Mouse (Mus musculus): ENCODE data around the gene B4galt4.

The B4galt4 gene

DNA sequence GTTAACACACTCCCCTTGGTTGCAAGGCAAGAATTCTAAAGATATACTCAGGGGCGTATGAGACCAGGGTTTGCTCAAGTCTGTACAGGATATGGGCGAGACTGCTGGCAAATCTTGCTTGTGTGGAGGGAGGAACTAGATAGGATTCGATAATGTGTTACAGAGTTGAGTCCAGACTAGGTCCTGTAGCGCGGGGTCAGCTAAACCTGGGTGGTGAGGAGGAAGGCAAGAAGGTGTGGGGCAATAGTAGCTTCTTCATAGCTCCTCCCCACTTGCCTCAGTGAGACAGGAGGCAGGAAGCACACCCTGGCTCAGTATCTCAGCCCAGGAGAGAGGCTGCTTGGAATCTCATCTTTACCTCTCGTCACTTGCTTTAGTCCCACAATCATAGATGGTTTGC is 12.9 kb upstream of the B4galt4 start:
- no peak for DNase-seq

GRCm38 (mm10) chr16:38729610-38730288 is 12.3 kb upstream of the B4galt4 start:
- DNase-seq: peak; percentile 88

GRCm38 (mm10) chr16:38730921-38731320 is 11.1 kb upstream of the B4galt4 start:
- peak; percentile 81 for DNase-seq

DNA sequence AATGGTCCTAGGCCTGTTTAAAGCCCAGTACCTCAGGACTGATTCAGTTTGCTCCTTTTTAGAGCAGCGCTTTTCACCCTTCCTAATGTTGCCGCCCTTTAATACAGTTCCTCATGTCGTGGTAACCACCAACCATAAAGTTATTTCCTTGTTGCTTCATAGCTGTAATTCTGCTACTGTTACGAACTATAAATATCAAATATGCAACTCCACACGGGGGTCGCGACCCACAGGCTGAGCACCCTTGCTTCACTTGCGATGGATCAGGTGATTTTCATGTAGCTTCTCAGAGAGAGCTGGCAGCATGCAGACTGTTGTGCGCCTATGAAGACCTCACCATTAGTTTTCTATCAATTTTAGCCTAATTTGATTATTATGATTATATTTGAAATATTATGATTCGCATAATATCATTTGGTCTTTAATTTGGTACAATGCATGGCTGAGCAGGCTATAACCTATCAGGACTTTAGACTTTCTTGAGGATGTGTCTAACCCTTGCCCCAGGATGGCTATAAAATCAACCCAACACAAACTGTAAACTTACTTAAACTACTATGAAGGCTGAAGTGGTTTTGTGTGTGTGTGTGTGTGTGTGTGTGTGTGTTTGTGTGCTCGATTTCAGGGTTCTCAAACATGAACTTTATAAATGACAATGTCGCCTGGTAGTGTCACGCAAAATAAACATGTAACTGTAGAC is 710 bp upstream of the B4galt4 start:
- DNase-seq: no peak

- peak; percentile 51 for DNase-seq
These were observed 631 bp downstream of the B4galt4 start for GRCm38 (mm10) chr16:38742659-38743131.

- DNase-seq: peak; percentile 89
These were observed 2.0 kb downstream of the B4galt4 start for GRCm38 (mm10) chr16:38743941-38744673.

GRCm38 (mm10) chr16:38750803-38751202 is 8.7 kb downstream of the B4galt4 start:
- DNase-seq: no peak

GRCm38 (mm10) chr16:38753631-38754030 is 11.6 kb downstream of the B4galt4 start:
- DNase-seq: no peak

DNA sequence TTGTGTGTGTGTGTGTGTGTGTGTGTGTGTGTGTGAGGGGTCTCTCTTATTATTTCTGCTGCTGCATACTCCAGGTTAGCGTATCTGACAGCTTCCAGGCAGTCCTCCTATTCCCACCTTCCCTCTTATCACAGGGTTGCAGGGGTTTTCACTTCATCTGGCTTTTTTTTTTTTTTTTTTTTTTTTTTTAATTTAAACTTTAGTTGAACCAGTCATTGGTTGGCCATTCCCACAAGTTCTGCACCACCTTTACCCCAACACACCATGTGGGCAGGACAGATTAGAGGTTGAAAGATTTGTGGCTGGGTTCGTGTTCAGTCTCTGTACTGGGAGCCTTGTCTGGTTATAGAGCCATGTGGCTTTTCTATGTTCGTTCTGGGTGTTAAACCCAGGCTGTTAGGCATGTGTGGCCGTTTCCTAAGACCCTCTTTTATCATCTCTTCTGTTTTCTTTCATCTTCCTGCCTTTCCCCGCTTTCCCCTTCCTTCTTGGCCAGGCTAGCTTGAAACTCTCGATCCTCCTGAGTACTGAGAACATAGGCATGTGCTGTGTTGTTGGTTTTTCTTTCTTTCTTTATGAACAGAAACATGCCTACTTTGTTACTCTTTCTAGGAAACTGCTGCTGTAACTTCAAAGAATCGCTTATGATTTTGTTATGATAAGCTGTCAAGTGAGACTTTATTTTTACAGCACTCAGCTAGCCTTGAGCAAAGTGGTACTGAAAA is 13.6 kb downstream of the B4galt4 start:
- no peak for DNase-seq

GRCm38 (mm10) chr16:38756177-38756503 is 14.1 kb downstream of the B4galt4 start:
- peak; percentile 90 for DNase-seq

DNA sequence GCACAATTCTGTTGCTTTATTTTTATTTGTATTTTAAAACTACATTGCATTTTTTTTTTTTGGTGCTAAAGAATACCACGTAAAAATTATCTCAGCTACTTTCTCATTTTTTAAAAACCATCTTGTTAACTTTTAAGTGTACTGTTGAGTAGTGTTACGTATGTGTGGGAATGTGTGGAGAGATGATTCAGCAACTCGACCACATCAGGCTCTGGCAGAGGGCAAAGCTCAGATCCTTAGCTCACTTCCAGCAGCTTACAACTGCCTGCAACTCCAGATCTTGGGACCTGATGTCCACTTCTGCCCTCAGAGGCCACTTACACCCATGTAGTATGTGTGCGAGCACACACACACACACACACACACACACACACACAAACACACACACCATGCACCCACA is 14.5 kb downstream of the B4galt4 start:
- no peak for DNase-seq

GRCm38 (mm10) chr16:38757626-38758025 is 15.6 kb downstream of the B4galt4 start:
- no peak for DNase-seq

DNA sequence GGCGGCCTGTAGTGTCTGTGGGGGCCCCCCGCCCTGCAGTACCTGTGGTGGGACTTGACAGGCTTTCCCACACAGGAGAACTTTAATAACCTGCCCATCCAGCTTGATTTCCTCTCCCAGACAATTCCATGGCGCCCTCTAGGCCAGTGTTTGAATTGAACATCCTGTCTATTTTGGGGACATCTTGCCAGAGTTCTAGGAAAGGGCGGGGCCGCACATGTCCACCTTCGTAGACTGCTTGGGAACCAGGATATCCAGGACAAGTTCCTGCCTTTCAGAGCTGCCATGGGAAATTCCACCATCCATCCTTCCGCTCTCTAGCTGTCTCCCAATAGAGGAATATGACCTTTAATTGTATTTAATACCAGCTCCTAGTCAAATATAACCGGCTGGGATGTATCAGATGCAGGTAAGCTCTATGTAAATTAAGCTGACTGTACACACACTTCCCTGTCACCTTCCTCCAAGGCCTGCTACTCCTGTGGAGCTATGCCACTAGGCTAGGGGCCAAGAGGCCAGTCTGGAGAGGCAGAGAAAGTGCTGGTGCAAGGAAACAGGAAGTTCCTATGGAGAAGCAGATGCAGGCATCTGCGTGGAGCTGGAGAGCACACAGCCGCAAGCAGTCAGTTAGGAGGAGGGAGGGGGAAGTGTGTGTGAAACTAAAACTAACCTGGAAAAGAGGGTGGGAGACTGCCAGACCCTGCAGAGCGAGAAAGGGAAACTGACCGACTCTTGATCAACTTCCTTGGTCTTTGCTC is 16.2 kb downstream of the B4galt4 start:
- DNase-seq: peak; percentile 82

DNA sequence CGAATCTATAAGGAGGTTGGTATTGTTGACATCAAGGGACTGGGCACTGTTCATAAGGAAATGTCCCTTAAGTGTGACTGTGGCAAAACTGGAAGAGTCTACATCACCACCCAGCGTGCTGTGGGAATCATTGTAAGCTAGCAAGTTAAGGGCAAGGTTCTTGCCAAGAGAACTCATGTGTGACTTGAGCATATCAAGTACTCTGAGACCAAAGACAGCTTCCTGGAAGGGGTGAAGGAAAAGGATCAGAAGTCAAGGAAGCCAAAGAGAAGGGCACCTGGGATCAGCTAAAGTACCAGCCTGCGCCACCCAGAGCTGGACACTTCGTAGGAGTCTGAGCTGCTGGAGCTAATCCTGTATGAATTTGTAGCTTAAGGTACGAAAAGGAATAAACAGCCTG is 18.2 kb downstream of the B4galt4 start:
- no peak for DNase-seq

- DNase-seq: no peak
These were observed 18.8 kb downstream of the B4galt4 start for GRCm38 (mm10) chr16:38760834-38761375.

DNA sequence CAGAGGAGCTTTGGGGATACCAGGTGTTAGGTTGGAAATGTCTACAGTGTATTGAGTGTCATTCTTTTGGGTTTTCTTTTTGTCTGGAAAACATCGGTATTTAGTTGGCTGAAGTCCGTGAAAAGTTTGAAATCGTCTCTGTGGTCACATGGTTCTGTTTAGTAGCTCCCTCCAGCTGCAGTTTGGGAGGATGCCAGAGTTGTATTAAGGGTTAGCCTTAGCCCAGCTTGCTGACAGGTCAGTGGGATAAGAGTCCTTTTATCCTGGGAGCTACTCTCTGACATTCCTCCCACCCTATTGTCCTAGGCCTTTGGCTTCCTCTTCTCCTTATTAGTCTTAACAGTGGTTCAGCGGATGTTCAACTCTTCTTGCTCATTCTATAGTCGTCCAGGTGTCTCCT is 19.9 kb downstream of the B4galt4 start:
- DNase-seq: peak; percentile 54

GRCm38 (mm10) chr16:38762401-38762800 is 20.3 kb downstream of the B4galt4 start:
- peak; percentile 45 for DNase-seq

- DNase-seq: no peak
These were observed 21.4 kb downstream of the B4galt4 start for GRCm38 (mm10) chr16:38763508-38763907.

GRCm38 (mm10) chr16:38766671-38767070 is 24.6 kb downstream of the B4galt4 start:
- DNase-seq: no peak

GRCm38 (mm10) chr16:38767761-38768160 is 25.7 kb downstream of the B4galt4 start:
- DNase-seq: peak; percentile 15

DNA sequence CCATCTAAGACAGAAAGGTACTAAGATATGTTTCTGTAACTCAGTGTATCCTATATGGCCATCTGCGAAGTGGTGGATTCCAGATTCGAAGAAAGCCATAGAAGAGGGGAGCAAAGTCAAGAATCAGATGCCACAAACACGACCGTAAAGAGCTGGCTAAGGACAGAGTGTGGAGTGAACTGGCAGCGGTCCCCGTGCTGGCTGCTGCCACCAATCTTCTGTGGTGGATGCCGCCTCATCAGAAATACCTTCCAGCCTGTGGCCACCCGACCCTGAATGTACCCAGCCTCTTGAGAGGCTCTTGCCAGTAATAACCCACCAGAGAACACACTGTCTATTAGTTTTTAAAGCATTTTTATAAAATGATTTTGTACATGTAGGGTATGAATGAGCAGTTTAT is 26.3 kb downstream of the B4galt4 start:
- DNase-seq: no peak

DNA sequence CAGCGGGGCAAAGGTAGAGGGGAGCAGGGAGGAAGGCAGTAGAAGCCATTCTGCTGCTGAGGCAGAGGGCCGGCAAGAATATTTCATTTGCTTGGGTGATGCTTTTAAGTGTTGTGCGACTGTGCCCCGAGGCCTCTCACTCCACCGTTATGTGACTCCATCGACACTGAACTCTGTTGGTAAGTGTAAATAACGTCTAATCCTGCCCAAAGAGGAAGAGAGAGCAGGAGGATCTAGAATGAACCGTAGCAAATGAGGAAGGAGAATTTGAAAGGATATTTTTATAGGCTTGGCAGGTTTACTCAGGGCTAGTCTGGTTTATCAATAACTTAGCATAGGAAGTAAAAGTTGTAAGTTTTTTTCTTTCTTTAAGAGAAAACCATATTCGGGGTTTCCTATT is 27.5 kb downstream of the B4galt4 start:
- no peak for DNase-seq
